Comparison of ENCODE assay signal across 17 mouse cellular contexts in genomic region chr12:108035412-108036078, GRCm38 (mm10). TPM values are rescaled to one million over a fixed set of nuclear protein-coding genes. Genes with fewer than 3 reads are reported as not detected.
A peak's percentile ranks its signal among the peaks of the same experiment; 100 is the strongest.
DNase-seq lines count a peak whose midpoint lies in the region; ATAC-seq and TF ChIP-seq lines count a peak whose summit lies in the region.
"Had no signal": no experiment of that assay in that cellular context is flagged by ENCODE, and none has a peak within 500 bp of the region (broad histone marks: within the 10 kb centered on the region; RNA-seq: fewer than 3 reads in every experiment).

No protein-coding gene starts in this region.

- H3K4me1 ChIP-seq in lung, embryonic 16.5 days (replicated peaks; ENCODE audit: control insufficient read depth, insufficient read depth, low read length) = no peaks in the 10 kb centered on the region
- H3K4me1 ChIP-seq in kidney, embryonic 16.5 days (ENCODE audit: insufficient read depth, low read length) = peaks cover 4% of the 10 kb centered on the region; the same call in 1 of the 2 replicates
- peaks cover 26% of the 10 kb centered on the region for H3K4me1 ChIP-seq in small intestine, adult 2 months (ENCODE audit: control insufficient read depth, insufficient read depth, insufficient read length, low read length)
- H3K4me1 ChIP-seq: embryonic facial prominence, embryonic 13.5 days; midbrain, embryonic 13.5 days had no signal

- TF ChIP-seq CTCF in small intestine, adult 2 months (IDR thresholded peaks at IDR 0.05; ENCODE audit: extremely low read depth, insufficient read length, insufficient replicate concordance, low read depth, low read length) = no peak

- H3K9me3 ChIP-seq in lung, embryonic 16.5 days (ENCODE audit: control insufficient read depth, low read length) = no peaks in the 10 kb centered on the region
- no peaks in the 10 kb centered on the region for H3K9me3 ChIP-seq in kidney, embryonic 16.5 days (ENCODE audit: low read length)
- H3K9me3 ChIP-seq: embryonic facial prominence, embryonic 13.5 days; forebrain, embryonic 10.5 days; heart, embryonic 10.5 days; liver, embryonic 13.5 days; midbrain, embryonic 13.5 days had no signal

- H3K27me3 ChIP-seq in lung, embryonic 16.5 days (ENCODE audit: control insufficient read depth, insufficient read depth, low read depth, low read length) = no peaks in the 10 kb centered on the region
- H3K27me3 ChIP-seq in kidney, embryonic 16.5 days (ENCODE audit: insufficient read depth, low read length) = peaks cover 3% of the 10 kb centered on the region; the same call in 1 of the 2 replicates
- no peaks in the 10 kb centered on the region for H3K27me3 ChIP-seq in small intestine, adult 2 months (ENCODE audit: control insufficient read depth, insufficient read depth, low read length)
- H3K27me3 ChIP-seq: embryonic facial prominence, embryonic 13.5 days; liver, embryonic 13.5 days; midbrain, embryonic 13.5 days had no signal

- no peaks in the 10 kb centered on the region for H3K36me3 ChIP-seq in lung, embryonic 16.5 days (ENCODE audit: control insufficient read depth, insufficient read depth, low read length)
- H3K36me3 ChIP-seq in kidney, embryonic 16.5 days (ENCODE audit: insufficient read depth, low read length) = no peaks in the 10 kb centered on the region
- no peaks in the 10 kb centered on the region for H3K36me3 ChIP-seq in small intestine, adult 2 months (ENCODE audit: control insufficient read depth, insufficient read depth, low read length)
- H3K36me3 ChIP-seq: embryonic facial prominence, embryonic 13.5 days; forebrain, embryonic 10.5 days; heart, embryonic 10.5 days; liver, embryonic 13.5 days; midbrain, embryonic 13.5 days had no signal

- no peak overlapping the region for H3K27ac ChIP-seq in lung, embryonic 16.5 days (ENCODE audit: low read length)
- H3K27ac ChIP-seq in kidney, embryonic 16.5 days (ENCODE audit: low read length) = peak overlapping the region; percentile 61
- H3K27ac ChIP-seq in small intestine, adult 2 months (ENCODE audit: insufficient read depth, low read depth, low read length) = peak overlapping the region; percentile 86
- H3K27ac ChIP-seq: embryonic facial prominence, embryonic 13.5 days; forebrain, embryonic 10.5 days; heart, embryonic 10.5 days; liver, embryonic 13.5 days; macrophage; midbrain, embryonic 13.5 days had no signal

- no peak overlapping the region for H3K4me2 ChIP-seq in lung, embryonic 16.5 days (ENCODE audit: low read depth, low read length)
- H3K4me2 ChIP-seq in kidney, embryonic 16.5 days (replicated peaks; ENCODE audit: low read depth, low read length) = no peak overlapping the region
- H3K4me2 ChIP-seq: embryonic facial prominence, embryonic 13.5 days; liver, embryonic 13.5 days; midbrain, embryonic 13.5 days had no signal

- TF ChIP-seq POLR2A in small intestine, adult 2 months (IDR thresholded peaks at IDR 0.05; ENCODE audit: low read depth, low read length) = no peak

- 40% methylated on average over 13 of the region's 13 CpGs for whole genome bisulfite sequencing in lung, embryonic 16.5 days
- WGBS in kidney, embryonic 16.5 days = 48% methylated on average over 12 of the region's 13 CpGs
- 29% methylated on average over 13 of the region's 13 CpGs for WGBS in small intestine, adult 2 months

- no peak overlapping the region for H3K9ac ChIP-seq in lung, embryonic 16.5 days (ENCODE audit: low read length)
- no peak overlapping the region for H3K9ac ChIP-seq in kidney, embryonic 16.5 days (replicated peaks; ENCODE audit: low read length)
- H3K9ac ChIP-seq: embryonic facial prominence, embryonic 13.5 days; liver, embryonic 13.5 days; midbrain, embryonic 13.5 days had no signal

- H3K4me3 ChIP-seq in lung, embryonic 16.5 days (ENCODE audit: low read length) = no peak overlapping the region
- H3K4me3 ChIP-seq in kidney, embryonic 16.5 days (ENCODE audit: low read length) = no peak overlapping the region
- peak overlapping the region; percentile 9; the same call in 1 of the 2 replicates for H3K4me3 ChIP-seq in small intestine, adult 2 months (ENCODE audit: low read depth, low read length)
- H3K4me3 ChIP-seq: embryonic facial prominence, embryonic 13.5 days; forebrain, embryonic 10.5 days; heart, embryonic 10.5 days; liver, embryonic 13.5 days; midbrain, embryonic 13.5 days had no signal

- ATAC-seq in lung, embryonic 16.5 days (ENCODE audit: low read depth) = peak; percentile 34; the same call in 1 of the 2 replicates
- ATAC-seq in kidney, embryonic 16.5 days (ENCODE audit: low FRiP score, low TSS enrichment) = peak; percentile 59; the same call in 1 of the 2 replicates
- ATAC-seq: midbrain, embryonic 13.5 days; Patski had no signal

- DNase-seq in lung, postnatal 10 days = no peak
- no peak for DNase-seq in cerebellum, adult 11 months
- no peak for DNase-seq in right cerebral cortex, postnatal 10 days (ENCODE audit: low spot score in 2 of 2)
- DNase-seq in gastrocnemius, postnatal 10 days = no peak
- DNase-seq: gastrocnemius, postnatal 36 days; liver, embryonic 13.5 days; right cerebral cortex, postnatal 14 days; thymus, postnatal 25 days had no signal

RNA-seq across cellular contexts. Expression of gene Bcl11b, which starts 32.1 kb away (rescaled TPM):
- 2.1 and 2.8 TPM in 2 replicates for polyA plus RNA-seq in lung, embryonic 16.5 days (2015; fragmentation: Nextera tagmentation; extraction: Ambion mirVana)
- polyA plus RNA-seq in kidney, embryonic 16.5 days (2015; fragmentation: Nextera tagmentation; extraction: Ambion mirVana) = 2.6 TPM in 2 replicates
- 7.9 and 22.3 TPM in 2 replicates for polyA plus RNA-seq in small intestine, adult 2 months (2012; rRNA removed)
- under 1 TPM; 0.21 to 0.27 TPM for total RNA-seq in gastrocnemius, postnatal 10 days (2021)
- polyA plus RNA-seq: macrophage had no signal
